Mouse (Mus musculus) left cerebral cortex, adult 8-10 months (tissue): ENCODE results near the gene Scmh1. TPM values are rescaled to one million over a fixed set of nuclear protein-coding genes. Genes with fewer than 3 reads are reported as not detected.
A peak's percentile ranks its signal among the peaks of the same experiment; 100 is the strongest.
"Not testable (repeated sequence)": the region's sequence is repeated elsewhere in the genome, so short reads cannot be mapped to it uniquely, and the experiment has no call there.

Experiments
- DNase-seq, 2 experiments: peaks; one replicate each; pipeline ENCODE4 v3.0.0; 2022; ENCODE audit warnings: low spot score in 2 of 2
- total RNA-seq, 4 experiments: library from RNA; stranded (reverse); gene quantifications; 2 replicates each; pipeline ENCODE4 v1.2.4; 2022

Scmh1 gene
- total RNA-seq: 10 to 100 TPM; 85.6 to 99.5 (median 87.5) TPM

- DNase-seq: peak; percentile 44 to 50
These were observed at the start of gene Scmh1 for GRCm38 (mm10) chr4:120405144-120405805. Gene Scmh1 (plus strand): TSS chr4:120405281.

- DNase-seq: no peak
These were observed 45.0 kb upstream of the Scmh1 start for GRCm38 (mm10) chr4:120360011-120360521.

GRCm38 (mm10) chr4:120364729-120365128, 40.4 kb upstream of the Scmh1 start:
- DNase-seq: peak in 1 of 2 experiments; percentile 52

GRCm38 (mm10) chr4:120365456-120365855, 39.6 kb upstream of the Scmh1 start:
- DNase-seq: no peak

- DNase-seq: no peak
These were observed 37.0 kb upstream of the Scmh1 start for GRCm38 (mm10) chr4:120368031-120368430.

GRCm38 (mm10) chr4:120368663-120369062, 36.4 kb upstream of the Scmh1 start:
- peak in 1 of 2 experiments; percentile 60 for DNase-seq

- no peak for DNase-seq
These were observed 35.9 kb upstream of the Scmh1 start for GRCm38 (mm10) chr4:120369156-120369555.

GRCm38 (mm10) chr4:120369861-120370366, 35.2 kb upstream of the Scmh1 start:
- DNase-seq: peak in 1 of 2 experiments; percentile 28

GRCm38 (mm10) chr4:120372838-120373237, 32.2 kb upstream of the Scmh1 start:
- no peak for DNase-seq

- no peak for DNase-seq
These were observed 31.3 kb upstream of the Scmh1 start for GRCm38 (mm10) chr4:120373813-120374212.

GRCm38 (mm10) chr4:120380811-120381391, 24.2 kb upstream of the Scmh1 start:
- DNase-seq: peak; percentile 36 to 39

- DNase-seq: no peak
These were observed 19.6 kb upstream of the Scmh1 start for GRCm38 (mm10) chr4:120385496-120385895.

- no peak for DNase-seq
These were observed 17.6 kb upstream of the Scmh1 start for GRCm38 (mm10) chr4:120387496-120387895.

- no peak for DNase-seq
These were observed 17.1 kb upstream of the Scmh1 start for GRCm38 (mm10) chr4:120387968-120388367.

GRCm38 (mm10) chr4:120388998-120389542, 16.0 kb upstream of the Scmh1 start:
- DNase-seq: no peak

- DNase-seq: no peak
These were observed 15.5 kb upstream of the Scmh1 start for GRCm38 (mm10) chr4:120389546-120389945.

GRCm38 (mm10) chr4:120391591-120391990, 13.5 kb upstream of the Scmh1 start:
- no peak for DNase-seq

- DNase-seq: no peak
These were observed 12.7 kb upstream of the Scmh1 start for GRCm38 (mm10) chr4:120392341-120392740.

- no peak for DNase-seq
These were observed 12.3 kb upstream of the Scmh1 start for GRCm38 (mm10) chr4:120392748-120393147.

- no peak for DNase-seq
These were observed 4.8 kb upstream of the Scmh1 start for GRCm38 (mm10) chr4:120400251-120400650.

- not testable (repeated sequence) for DNase-seq
These were observed 3.0 kb upstream of the Scmh1 start for GRCm38 (mm10) chr4:120402105-120402504.

- DNase-seq: no peak
These were observed 834 bp upstream of the Scmh1 start for GRCm38 (mm10) chr4:120404247-120404646.
